Mouse (Mus musculus) gastrocnemius, adult 2 months (tissue): ENCODE measurements around the gene Grrp1. TPM values are rescaled to one million over a fixed set of nuclear protein-coding genes. Genes with fewer than 3 reads are reported as not detected.
A peak's percentile ranks its signal among the peaks of the same experiment; 100 is the strongest.
"Not testable (repeated sequence)": the region's sequence is repeated elsewhere in the genome, so short reads cannot be mapped to it uniquely, and the experiment has no call there.

Experiments
- DNase-seq: peaks from one replicate; pipeline ENCODE4 v3.0.0; 2022
- H3K27ac ChIP-seq: fragments of 200-600 bp; 2 replicates; pipeline ENCODE4 v1.8.1; 2022; ENCODE audit warnings: mild to moderate bottlenecking
- H3K4me3 ChIP-seq: fragments of 200-600 bp; 2 replicates; pipeline ENCODE4 v1.8.1; 2022; ENCODE audit warnings: mild to moderate bottlenecking, moderate library complexity
- CTCF ChIP-seq: fragments of 200-600 bp; IDR thresholded peaks from 2 replicates; pipeline ENCODE4 v1.8.1; 2022; ENCODE audit warnings: antibody characterized with exemption, mild to moderate bottlenecking, moderate library complexity
- intact Hi-C: fragments of 180-260 bp; cut with DNase I; formaldehyde crosslinking; loops from one replicate; pipeline ENCODE4 v1.15.1; 2025
- total RNA-seq, 2 experiments: library from RNA; stranded (reverse); gene quantifications; 2 replicates each; pipeline ENCODE4 v1.2.3; 2021

Gene Grrp1
- total RNA-seq, 2 experiments from 2014 or later: 1.7 to 3.1 TPM

GRCm38 (mm10) chr4:134288397-134289256, 34.7 kb upstream of the Grrp1 start:
- no peak for DNase-seq
- intact Hi-C loops: no loop called here
- Histone ChIP-seq H3K4me3 (peak overlapping the region; percentile 99), H3K27ac (peak overlapping the region; percentile 94)
- no peak for TF ChIP-seq CTCF

- Histone ChIP-seq H3K4me3 (peak within 1 kb of the TSS; percentile 99), H3K27ac (peak within 1 kb of the TSS; percentile 94)
- no peak for TF ChIP-seq CTCF
- intact Hi-C loops: no loop called here
- DNase-seq: no peak
Observed at GRCm38 (mm10) chr4:134287575-134288025, 33.7 kb upstream of the Grrp1 start, which contains the start of gene Pdik1l. Pdik1l (minus strand) TSS chr4:134287895.

- peak overlapping the region; percentile 94 for H3K27ac ChIP-seq
- DNase-seq: peak; percentile 98
- H3K4me3 ChIP-seq: peak overlapping the region; percentile 99
- peak; percentile 60 for TF ChIP-seq CTCF
- intact Hi-C loops: no loop called here
Observed at GRCm38 (mm10) chr4:134287168-134287564, 33.3 kb upstream of the Grrp1 start.

- no peak for DNase-seq
- intact Hi-C loops: no loop called here
- H3K27ac ChIP-seq: peak overlapping the region; percentile 94
- H3K4me3 ChIP-seq: peak overlapping the region; percentile 99
- TF ChIP-seq CTCF: no peak
Observed at GRCm38 (mm10) chr4:134286226-134287167, 32.6 kb upstream of the Grrp1 start.

- no peak for DNase-seq
- intact Hi-C loops: no loop called here
- Histone ChIP-seq H3K27ac (no peak overlapping the region), H3K4me3 (no peak overlapping the region)
- TF ChIP-seq CTCF: no peak
Observed at GRCm38 (mm10) chr4:134284942-134285341, 31.0 kb upstream of the Grrp1 start.

- Histone ChIP-seq H3K4me3 (peak overlapping the region; percentile 41; the same call in 1 of the 2 replicates), H3K27ac (no peak overlapping the region)
- TF ChIP-seq CTCF: no peak
- intact Hi-C loops: no loop called here
- no peak for DNase-seq
Observed at GRCm38 (mm10) chr4:134273417-134274345, 19.8 kb upstream of the Grrp1 start.

GRCm38 (mm10) chr4:134272731-134273416, 19.0 kb upstream of the Grrp1 start:
- Histone ChIP-seq H3K4me3 (peak overlapping the region; percentile 41; the same call in 1 of the 2 replicates), H3K27ac (no peak overlapping the region)
- intact Hi-C loops: no loop called here
- TF ChIP-seq CTCF: no peak
- no peak for DNase-seq

GRCm38 (mm10) chr4:134271979-134272378, 18.1 kb upstream of the Grrp1 start:
- Histone ChIP-seq H3K4me3 (no peak overlapping the region), H3K27ac (no peak overlapping the region)
- no peak for DNase-seq
- intact Hi-C loops: no loop called here
- TF ChIP-seq CTCF: no peak

- intact Hi-C loops: loop anchor here (10.0 kb wide), 1 partner anchor 205 kb away; no protein-coding TSS in a partner anchor
- TF ChIP-seq CTCF: peak; percentile 60
- not testable (repeated sequence) for H3K4me3 ChIP-seq, DNase-seq, H3K27ac ChIP-seq
Observed at GRCm38 (mm10) chr4:134269622-134270021, 15.7 kb upstream of the Grrp1 start.

GRCm38 (mm10) chr4:134268102-134268655, 14.3 kb upstream of the Grrp1 start:
- peak; percentile 45 for TF ChIP-seq CTCF
- Histone ChIP-seq H3K27ac (no peak overlapping the region), H3K4me3 (no peak overlapping the region)
- intact Hi-C loops: loop anchor here (10.0 kb wide), 1 partner anchor 207 kb away; no protein-coding TSS in a partner anchor
- no peak for DNase-seq
